Mouse (Mus musculus) forebrain, embryonic 12.5 days (tissue): Measurements from ENCODE around the gene Gm3417. TPM values are rescaled to one million over a fixed set of nuclear protein-coding genes. Genes with fewer than 3 reads are reported as not detected.
A peak's percentile ranks its signal among the peaks of the same experiment; 100 is the strongest.
"Not testable (repeated sequence)": the region's sequence is repeated elsewhere in the genome, so short reads cannot be mapped to it uniquely, and the experiment has no call there.

Source experiments
- ATAC-seq: fragments of 200-750 bp; cut with Nextera tagmentation; 2 replicates; pipeline ENCODE4 v1.8.0; 2017; ENCODE audit warnings: moderate TSS enrichment; ENCODE audit not compliant: low FRiP score
- H3K27ac ChIP-seq: fragments of 300-500 bp; sonication (generic); 2 replicates; pipeline ENCODE4 v1.5.1; 2016; ENCODE audit warnings: mild to moderate bottlenecking
- H3K27me3 ChIP-seq: fragments of 300-500 bp; sonication (generic); 2 replicates; pipeline ENCODE4 v1.6.1; 2016; ENCODE audit warnings: mild to moderate bottlenecking
- H3K36me3 ChIP-seq: fragments of 300-500 bp; sonication (generic); replicated peaks from 2 replicates; pipeline ENCODE4 v1.6.1; 2016; ENCODE audit warnings: mild to moderate bottlenecking
- H3K4me1 ChIP-seq: fragments of 300-500 bp; sonication (generic); 2 replicates; pipeline ENCODE4 v1.6.1; 2016
- H3K4me2 ChIP-seq: fragments of 300-500 bp; sonication (generic); 2 replicates; pipeline ENCODE4 v1.6.1; 2016; ENCODE audit warnings: mild to moderate bottlenecking, moderate library complexity
- H3K4me3 ChIP-seq: fragments of 300-500 bp; sonication (generic); replicated peaks from 2 replicates; pipeline ENCODE4 v1.5.1; 2016; ENCODE audit warnings: mild to moderate bottlenecking
- H3K9ac ChIP-seq: fragments of 300-500 bp; sonication (generic); 2 replicates; pipeline ENCODE4 v1.6.1; 2016; ENCODE audit warnings: mild to moderate bottlenecking
- H3K9me3 ChIP-seq: fragments of 300-500 bp; sonication (generic); 2 replicates; pipeline ENCODE4 v1.6.1; 2016
- WGBS: fragments of 180-500 bp; shearing (Covaris S2); methylation state at CpG from one replicate; pipeline ENCODE4 v1.1.7; 2016; 5-methylcytosine and 5-hydroxymethylcytosine counted together
- polyA plus RNA-seq: library from polyadenylated mRNA; unstranded; fragments of >200 nt; fragmentation: Nextera tagmentation; extraction: Ambion mirVana; gene quantifications from 2 replicates; pipeline ENCODE4 v1.2.1, GENCODE M21; 2016

Gene Gm3417
- polyA plus RNA-seq, 1 experiment from 2014 or later, result 0.60 TPM

DNA sequence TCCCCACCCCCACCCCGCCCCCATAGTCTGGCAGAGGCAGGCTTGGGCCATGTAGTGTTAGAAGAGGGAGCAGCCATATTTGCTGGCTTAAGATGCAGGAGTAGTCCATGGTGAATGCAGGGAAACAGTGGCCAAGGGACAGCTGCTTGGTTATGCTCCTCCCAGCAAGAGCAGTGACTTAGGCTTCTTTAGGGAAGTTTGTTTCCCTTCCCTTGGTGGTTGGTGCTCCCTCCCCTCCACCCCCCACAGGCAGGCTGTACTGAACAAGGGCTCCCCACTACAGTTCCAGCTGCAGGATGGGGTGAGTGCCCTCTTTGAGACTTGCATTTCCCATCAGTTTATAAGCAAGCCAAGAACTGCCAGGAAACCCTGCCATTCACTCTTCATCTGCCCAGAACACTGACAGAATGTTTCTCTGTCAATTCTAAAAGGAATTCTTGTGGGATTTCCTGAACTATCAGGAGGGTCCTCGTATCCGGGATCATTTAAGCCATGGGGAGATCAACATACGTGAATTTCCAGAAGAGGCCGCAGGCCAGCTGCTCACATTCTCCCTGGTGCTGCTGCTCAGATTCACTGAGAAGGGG lies 11.6 kb upstream of the Gm3417 start:
- not testable (repeated sequence) for H3K27ac ChIP-seq, H3K36me3 ChIP-seq, ATAC-seq, H3K4me2 ChIP-seq, H3K4me3 ChIP-seq, H3K27me3 ChIP-seq, H3K4me1 ChIP-seq, H3K9ac ChIP-seq, H3K9me3 ChIP-seq
- 86% methylated on average over 4 of the region's 5 CpGs for WGBS

- not testable (repeated sequence) for H3K27me3 ChIP-seq, H3K4me1 ChIP-seq, H3K27ac ChIP-seq, H3K4me2 ChIP-seq, H3K9ac ChIP-seq, H3K36me3 ChIP-seq, H3K9me3 ChIP-seq
- peak; percentile 20; the same call in 1 of the 2 replicates for ATAC-seq
- under 1% methylated on average over 4 of the region's 7 CpGs for WGBS
- 0 out of 2 replicates have a peak overlapping the region, but pooled peaks have one; percentile 19 for H3K4me3 ChIP-seq
Measured at GRCm38 (mm10) chr17:14977718-14978361, 750 bp downstream of the Gm3417 start.

DNA sequence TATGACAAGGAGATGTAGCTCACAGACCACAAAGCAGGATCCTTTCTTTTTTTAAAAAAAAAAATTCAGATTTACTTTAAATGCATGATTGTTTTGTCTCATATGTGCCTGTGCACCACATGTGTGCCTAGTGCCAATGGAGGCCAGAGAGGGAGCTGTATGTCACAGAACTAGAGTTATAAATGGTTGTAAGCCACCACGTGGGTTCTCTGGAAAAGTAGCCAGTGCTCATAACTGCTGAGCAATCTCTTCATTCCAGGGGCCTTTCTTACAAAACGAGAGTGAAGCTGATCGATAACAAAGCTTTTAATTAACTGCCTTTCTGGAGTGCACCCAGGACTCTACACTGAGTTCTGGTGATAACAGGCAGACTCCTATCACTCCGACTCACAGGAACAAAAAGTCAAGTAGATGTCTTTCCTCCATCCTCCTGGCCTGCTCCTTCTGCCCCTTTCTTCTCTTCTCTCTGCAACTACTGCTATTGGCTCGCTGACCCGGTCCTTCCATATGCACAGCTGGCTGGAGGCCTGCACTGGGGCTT lies 10.1 kb downstream of the Gm3417 start:
- H3K27me3 ChIP-seq, H3K4me2 ChIP-seq, H3K4me1 ChIP-seq, H3K4me3 ChIP-seq, H3K9me3 ChIP-seq, ATAC-seq, H3K27ac ChIP-seq, H3K9ac ChIP-seq, H3K36me3 ChIP-seq: not testable (repeated sequence)
- WGBS, result no CpG with 5 or more reads among the region's 6 CpGs

GRCm38 (mm10) chr17:14961557-14962154 lies 16.9 kb downstream of the Gm3417 start:
- peak; percentile 96 for ATAC-seq
- not testable (repeated sequence) for H3K27ac ChIP-seq, H3K4me2 ChIP-seq, H3K9me3 ChIP-seq, H3K36me3 ChIP-seq, H3K4me1 ChIP-seq, H3K27me3 ChIP-seq, H3K9ac ChIP-seq, H3K4me3 ChIP-seq
- WGBS, result no CpG with 5 or more reads among the region's 44 CpGs

DNA sequence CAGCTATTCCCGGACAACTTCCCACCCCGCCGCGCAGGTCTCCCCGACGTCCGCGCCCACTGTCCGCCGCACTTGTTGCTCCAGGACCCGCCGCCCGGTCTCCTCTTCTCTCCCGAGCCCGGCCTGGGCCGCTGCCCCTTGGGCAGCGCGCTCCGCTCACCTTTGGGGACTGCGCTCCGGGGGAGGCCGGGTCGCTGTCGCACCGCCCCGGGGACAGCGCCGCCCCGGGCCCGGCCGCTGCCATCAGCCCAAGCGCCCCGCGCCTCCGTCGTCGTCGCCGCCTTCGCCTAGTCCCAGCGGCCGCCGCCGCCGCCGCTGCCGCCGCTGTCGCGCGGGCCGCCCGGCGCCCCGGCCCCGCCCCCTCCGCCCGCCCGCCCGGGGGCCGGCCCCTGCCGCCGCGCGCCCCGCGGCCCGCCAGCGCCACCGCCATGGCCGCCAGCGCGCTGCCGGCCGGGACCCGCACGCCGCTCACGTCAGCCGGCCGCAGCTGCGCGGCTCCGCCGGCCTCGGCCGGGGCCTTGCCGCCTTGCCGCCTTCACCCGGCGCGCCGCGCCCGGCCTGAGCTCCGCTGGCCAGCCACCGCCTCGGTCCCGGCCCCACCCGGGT lies 17.5 kb downstream of the Gm3417 start, which contains the start of gene Phf10:
Gene Phf10, minus strand, starts transcription at position 323 of the 606 bp plus-strand sequence.
- peak within 1 kb of the TSS; percentile 69 for H3K27ac ChIP-seq
- under 1% methylated on average over 40 of the region's 100 CpGs for WGBS

DNA sequence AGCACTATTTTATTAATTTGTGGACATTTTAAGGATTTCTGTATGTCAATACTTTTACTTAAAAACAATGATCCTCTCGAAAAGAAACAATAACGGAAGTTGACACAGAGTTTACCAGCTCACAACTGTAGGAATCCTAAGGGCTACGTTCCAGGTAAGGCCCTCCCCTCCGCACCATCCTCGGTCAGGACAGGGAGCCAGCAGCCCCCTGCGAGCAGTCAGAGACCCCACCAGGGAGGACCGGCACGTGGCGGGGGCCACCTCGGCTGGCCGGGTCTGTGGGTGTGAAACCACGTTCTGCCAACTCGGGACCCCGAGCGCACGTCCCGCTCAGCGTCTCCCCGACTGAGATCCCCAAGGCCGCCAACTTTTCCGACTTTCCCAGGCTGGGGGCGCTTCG lies 18.1 kb downstream of the Gm3417 start:
- WGBS, result under 1% methylated on average over 23 of the region's 23 CpGs

More for the DNA sequence above, 17.5 kb downstream of the Gm3417 start, which contains the start of gene Phf10:
- H3K27me3 ChIP-seq, H3K36me3 ChIP-seq, H3K9me3 ChIP-seq, H3K4me1 ChIP-seq: not testable (repeated sequence)
- Histone ChIP-seq H3K9ac (peak within 1 kb of the TSS; percentile 77), H3K4me3 (peak within 1 kb of the TSS; percentile 79), H3K4me2 (peak within 1 kb of the TSS; percentile 93)
- peak; percentile 83 for ATAC-seq

GRCm38 (mm10) chr17:14959979-14960378 lies 18.6 kb downstream of the Gm3417 start:
- peaks cover 7% of the 10 kb centered on the region for H3K4me1 ChIP-seq
- no peaks in the 10 kb centered on the region for H3K9me3 ChIP-seq
- peak overlapping the region; percentile 29 for H3K4me3 ChIP-seq
- no peak for ATAC-seq
- 35% methylated on average over 3 of the region's 3 CpGs for WGBS
- H3K36me3 ChIP-seq, result peaks cover 3% of the 10 kb centered on the region; the same call in 1 of the 2 replicates
- H3K9ac ChIP-seq, result peak overlapping the region; percentile 36; the same call in 1 of the 2 replicates
- no peak overlapping the region for H3K27ac ChIP-seq
- H3K27me3 ChIP-seq, result no peaks in the 10 kb centered on the region
- H3K4me2 ChIP-seq, result peak overlapping the region; percentile 50

More for the DNA sequence above, 18.1 kb downstream of the Gm3417 start:
- H3K4me2 ChIP-seq, result peak overlapping the region; percentile 93
- H3K9me3 ChIP-seq, result no peaks in the 10 kb centered on the region
- H3K27me3 ChIP-seq, result no peaks in the 10 kb centered on the region
- H3K27ac ChIP-seq, result no peak overlapping the region
- peak; percentile 10 for ATAC-seq
- H3K9ac ChIP-seq, result peak overlapping the region; percentile 77
- H3K36me3 ChIP-seq, result peaks cover 3% of the 10 kb centered on the region; the same call in 1 of the 2 replicates
- peaks cover 7% of the 10 kb centered on the region for H3K4me1 ChIP-seq
- peak overlapping the region; percentile 79 for H3K4me3 ChIP-seq

DNA sequence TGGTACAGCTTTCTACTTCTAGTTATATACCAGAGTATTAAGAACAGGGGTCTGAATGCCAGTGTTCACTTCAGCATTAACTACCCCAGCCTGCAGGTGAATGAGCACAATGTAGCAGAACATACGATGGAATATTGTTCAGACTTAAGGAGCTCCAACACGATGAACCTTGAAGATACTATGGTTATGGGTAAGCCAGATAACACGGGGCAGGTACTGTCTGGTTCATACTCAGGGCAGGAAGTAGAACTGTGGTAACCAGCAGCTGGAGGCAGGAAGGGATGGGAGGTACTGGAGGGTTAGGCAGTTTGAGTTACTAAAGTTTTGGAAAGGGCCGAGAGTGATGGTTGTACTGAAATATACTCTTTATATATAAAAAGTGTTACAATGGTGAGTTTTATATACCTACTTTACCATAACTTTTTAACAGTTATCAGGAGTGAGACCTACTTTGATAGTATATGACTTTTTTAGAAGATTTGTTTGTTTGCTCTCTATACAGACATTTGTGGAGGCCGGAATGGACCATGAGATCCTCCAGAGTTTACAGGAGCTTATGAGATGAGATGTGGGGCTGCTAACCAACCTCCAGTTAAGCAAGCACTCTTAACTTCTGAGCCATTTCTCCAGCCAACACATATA lies 19.8 kb downstream of the Gm3417 start:
- H3K36me3 ChIP-seq, result peaks cover 13% of the 10 kb centered on the region
- H3K27ac ChIP-seq, result no peak overlapping the region
- no peaks in the 10 kb centered on the region for H3K27me3 ChIP-seq
- no peak for ATAC-seq
- H3K9me3 ChIP-seq, result no peaks in the 10 kb centered on the region
- 92% methylated on average over 5 of the region's 5 CpGs for WGBS
- no peak overlapping the region for H3K9ac ChIP-seq
- peaks cover 7% of the 10 kb centered on the region for H3K4me1 ChIP-seq
- no peak overlapping the region for H3K4me3 ChIP-seq
- no peak overlapping the region for H3K4me2 ChIP-seq

- H3K4me2 ChIP-seq, result no peak overlapping the region
- H3K9me3 ChIP-seq, result no peaks in the 10 kb centered on the region
- H3K27me3 ChIP-seq, result no peaks in the 10 kb centered on the region
- no peaks in the 10 kb centered on the region for H3K4me1 ChIP-seq
- WGBS, result 94% methylated on average over 8 of the region's 8 CpGs
- H3K36me3 ChIP-seq, result peaks cover 41% of the 10 kb centered on the region
- ATAC-seq, result no peak
- no peak overlapping the region for H3K9ac ChIP-seq
- H3K27ac ChIP-seq, result no peak overlapping the region
- no peak overlapping the region for H3K4me3 ChIP-seq
Measured at GRCm38 (mm10) chr17:14953452-14953851, 25.1 kb downstream of the Gm3417 start.

DNA sequence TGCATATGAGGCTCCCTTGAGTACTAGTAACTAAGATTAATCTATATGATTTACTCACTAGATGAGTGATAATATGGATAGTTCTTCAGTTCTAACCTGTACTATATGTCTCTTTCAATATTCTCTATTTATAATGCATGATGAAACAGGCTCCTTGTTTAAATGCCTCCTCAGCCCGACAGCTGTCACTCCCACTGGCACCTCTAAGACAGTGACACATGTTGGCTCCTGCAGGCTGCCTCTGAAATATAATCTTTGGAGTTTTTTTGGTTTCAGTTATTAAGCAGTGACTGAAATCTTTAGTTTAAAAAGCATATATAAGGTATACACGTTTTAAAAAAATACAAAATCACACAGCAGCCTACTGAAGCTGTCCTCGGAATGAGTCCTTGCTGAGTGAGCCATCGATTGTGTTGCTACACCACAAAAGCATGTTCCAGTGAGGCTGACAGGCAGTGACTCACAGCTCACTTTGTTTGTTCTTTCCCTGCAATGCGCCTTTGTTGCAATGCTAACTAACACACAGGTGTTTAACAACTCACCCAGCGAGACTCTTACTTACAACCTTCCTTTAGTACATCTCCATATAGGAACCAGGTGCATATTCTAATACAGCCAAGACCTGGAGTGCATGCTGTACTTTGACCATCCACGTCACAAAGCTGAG lies 29.3 kb downstream of the Gm3417 start:
- Histone ChIP-seq H3K9ac (no peak overlapping the region), H3K4me2 (no peak overlapping the region), H3K4me3 (no peak overlapping the region), H3K27me3 (no peaks in the 10 kb centered on the region), H3K9me3 (no peaks in the 10 kb centered on the region), H3K4me1 (peaks cover 8% of the 10 kb centered on the region), H3K36me3 (peaks cover 47% of the 10 kb centered on the region), H3K27ac (no peak overlapping the region)
- WGBS, result 89% methylated on average over 7 of the region's 7 CpGs
- ATAC-seq, result no peak

GRCm38 (mm10) chr17:14944551-14944950 lies 34.0 kb downstream of the Gm3417 start:
- no peaks in the 10 kb centered on the region for H3K9me3 ChIP-seq
- H3K27me3 ChIP-seq, result no peaks in the 10 kb centered on the region
- H3K4me2 ChIP-seq, result peak overlapping the region; percentile 94; the same call in 1 of the 2 replicates
- peaks cover 22% of the 10 kb centered on the region for H3K4me1 ChIP-seq
- no peak overlapping the region for H3K27ac ChIP-seq
- no peak overlapping the region for H3K4me3 ChIP-seq
- no peak for ATAC-seq
- peaks cover 19% of the 10 kb centered on the region for H3K36me3 ChIP-seq
- WGBS, result 86% methylated on average over 1 of the region's 1 CpGs
- no peak overlapping the region for H3K9ac ChIP-seq
